ENCODE assay signal across 14 mouse cellular contexts in the genomic region with DNA sequence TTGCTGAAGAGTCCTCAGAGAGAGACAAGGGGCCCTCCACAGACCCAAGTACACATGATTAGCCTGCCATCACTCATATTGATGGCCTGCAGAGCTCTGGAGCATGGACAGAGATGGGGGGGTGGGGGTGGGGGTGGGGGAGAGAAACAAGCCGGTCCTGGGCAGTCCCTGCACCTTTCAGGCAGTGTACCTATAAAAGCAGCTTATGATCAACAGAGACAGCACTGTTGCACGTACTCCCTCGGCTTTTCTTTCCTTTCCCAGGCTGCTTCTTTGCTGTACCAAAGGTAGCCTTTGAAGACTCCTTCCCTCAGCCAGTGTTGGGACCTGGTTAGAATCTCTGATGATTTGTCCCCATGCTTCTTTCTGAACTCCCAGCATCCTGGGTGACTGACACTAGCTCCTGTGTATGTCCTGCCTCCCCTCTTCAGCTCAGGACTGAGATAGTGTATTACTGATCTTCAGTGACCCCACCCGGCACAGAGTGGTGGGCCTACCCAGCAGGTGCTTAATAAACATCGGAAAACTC. TPM values are rescaled to one million over a fixed set of nuclear protein-coding genes. Genes with fewer than 3 reads are reported as not detected.
DNase-seq lines count a peak whose midpoint lies in the region; ATAC-seq and TF ChIP-seq lines count a peak whose summit lies in the region.
"Had no signal": no experiment of that assay in that cellular context is flagged by ENCODE, and none has a peak within 500 bp of the region (broad histone marks: within the 10 kb centered on the region; RNA-seq: fewer than 3 reads in every experiment).

No protein-coding gene starts in this region.

- WGBS in hindbrain, embryonic 10.5 days, result 10% methylated on average over 5 of the region's 5 CpGs
- WGBS in hindbrain, postnatal 0 days, result 11% methylated on average over 5 of the region's 5 CpGs
- 7% methylated on average over 5 of the region's 5 CpGs for WGBS in forebrain, embryonic 16.5 days
- WGBS in midbrain, embryonic 13.5 days, result 11% methylated on average over 5 of the region's 5 CpGs

- no peaks in the 10 kb centered on the region for H3K36me3 ChIP-seq in hindbrain, embryonic 10.5 days
- H3K36me3 ChIP-seq in hindbrain, postnatal 0 days (ENCODE audit: insufficient read depth, low read length), result no peaks in the 10 kb centered on the region
- no peaks in the 10 kb centered on the region for H3K36me3 ChIP-seq in E14TG2a.4 (ENCODE audit: insufficient read depth, low read length)
- no peaks in the 10 kb centered on the region for H3K36me3 ChIP-seq in forebrain, embryonic 16.5 days (ENCODE audit: control insufficient read depth, insufficient read depth)
- H3K36me3 ChIP-seq in midbrain, embryonic 13.5 days, result no peaks in the 10 kb centered on the region
- H3K36me3 ChIP-seq: limb, embryonic 10.5 days had no signal

- H3K27ac ChIP-seq in hindbrain, embryonic 10.5 days, result peak overlapping the region; percentile 86
- no peak overlapping the region for H3K27ac ChIP-seq in hindbrain, postnatal 0 days
- no peak overlapping the region for H3K27ac ChIP-seq in forebrain, embryonic 16.5 days (ENCODE audit: low read length)
- H3K27ac ChIP-seq in midbrain, embryonic 13.5 days, result peak overlapping the region; percentile 84
- H3K27ac ChIP-seq: limb, embryonic 10.5 days; liver, embryonic 14.5 days; macrophage had no signal

- peaks cover 26% of the 10 kb centered on the region for H3K4me1 ChIP-seq in hindbrain, embryonic 10.5 days (replicated peaks)
- peaks cover 12% of the 10 kb centered on the region for H3K4me1 ChIP-seq in hindbrain, postnatal 0 days (ENCODE audit: insufficient read depth, low read length)
- peaks cover 28% of the 10 kb centered on the region for H3K4me1 ChIP-seq in E14TG2a.4 (replicated peaks; ENCODE audit: low read depth, low read length)
- H3K4me1 ChIP-seq in forebrain, embryonic 16.5 days (replicated peaks; ENCODE audit: control insufficient read depth, insufficient read depth, low read length), result peaks cover 11% of the 10 kb centered on the region
- H3K4me1 ChIP-seq in midbrain, embryonic 13.5 days (replicated peaks), result peaks cover 20% of the 10 kb centered on the region

- no peak for TF ChIP-seq CTCF in hindbrain, postnatal 0 days (IDR thresholded peaks at IDR 0.05; ENCODE audit: low read depth)
- no peak for TF ChIP-seq CTCF in E14TG2a.4 (conservative IDR thresholded peaks at IDR 0.05; ENCODE audit: low read length)

- no peak overlapping the region for H3K9ac ChIP-seq in hindbrain, postnatal 0 days (replicated peaks; ENCODE audit: low read length)
- peak overlapping the region; percentile 26; the same call in 1 of the 2 replicates for H3K9ac ChIP-seq in forebrain, embryonic 16.5 days (replicated peaks; ENCODE audit: low read depth, low read length)
- peak overlapping the region; percentile 28; the same call in 1 of the 2 replicates for H3K9ac ChIP-seq in midbrain, embryonic 13.5 days (replicated peaks)
- H3K9ac ChIP-seq: liver, embryonic 14.5 days had no signal

- DNase-seq in hindbrain, embryonic 10.5 days (ENCODE audit: low spot score), result no peak
- no peak for DNase-seq in hindbrain, postnatal 0 days (ENCODE audit: low spot score)
- no peak for DNase-seq in urinary bladder, postnatal 14 days (ENCODE audit: low spot score)
- no peak for DNase-seq in right cerebral cortex, postnatal 36 days (ENCODE audit: low spot score in 2 of 2)
- DNase-seq: B cell, adult 2 months; thymus, postnatal 36 days had no signal

- H3K4me2 ChIP-seq in hindbrain, postnatal 0 days (ENCODE audit: low read depth, low read length), result no peak overlapping the region
- H3K4me2 ChIP-seq in forebrain, embryonic 16.5 days (ENCODE audit: low read length), result no peak overlapping the region
- peak overlapping the region; percentile 9 for H3K4me2 ChIP-seq in midbrain, embryonic 13.5 days (replicated peaks)
- H3K4me2 ChIP-seq: heart, embryonic 11.5 days had no signal

- peak overlapping the region; percentile 26; the same call in 1 of the 2 replicates for H3K4me3 ChIP-seq in hindbrain, embryonic 10.5 days
- no peak overlapping the region for H3K4me3 ChIP-seq in hindbrain, postnatal 0 days (ENCODE audit: low read length)
- peak overlapping the region; percentile 35; the same call in 1 of the 2 replicates for H3K4me3 ChIP-seq in E14TG2a.4 (replicated peaks; ENCODE audit: low read length)
- H3K4me3 ChIP-seq in forebrain, embryonic 16.5 days (replicated peaks; ENCODE audit: low read length), result no peak overlapping the region
- H3K4me3 ChIP-seq in midbrain, embryonic 13.5 days (replicated peaks), result no peak overlapping the region
- H3K4me3 ChIP-seq: limb, embryonic 10.5 days had no signal

- H3K27me3 ChIP-seq in hindbrain, embryonic 10.5 days (ENCODE audit: insufficient read depth, poor library complexity, severe bottlenecking), result peaks cover 59% of the 10 kb centered on the region
- no peaks in the 10 kb centered on the region for H3K27me3 ChIP-seq in hindbrain, postnatal 0 days (ENCODE audit: insufficient read depth, low read length)
- H3K27me3 ChIP-seq in E14TG2a.4 (ENCODE audit: insufficient read depth, low read length), result peaks cover 12% of the 10 kb centered on the region
- H3K27me3 ChIP-seq in forebrain, embryonic 16.5 days (replicated peaks; ENCODE audit: control insufficient read depth, insufficient read depth, low read length), result no peaks in the 10 kb centered on the region
- H3K27me3 ChIP-seq in midbrain, embryonic 13.5 days, result peaks cover under 1% of the 10 kb centered on the region; the same call in 1 of the 2 replicates

- no peak for ATAC-seq in hindbrain, postnatal 0 days
- peak; percentile 10; the same call in 1 of the 2 replicates for ATAC-seq in forebrain, embryonic 16.5 days
- peak; percentile 49 for ATAC-seq in midbrain, embryonic 13.5 days

- no peaks in the 10 kb centered on the region for H3K9me3 ChIP-seq in hindbrain, embryonic 10.5 days
- H3K9me3 ChIP-seq in hindbrain, postnatal 0 days (ENCODE audit: low read length), result no peaks in the 10 kb centered on the region
- H3K9me3 ChIP-seq in E14TG2a.4 (ENCODE audit: low read length), result no peaks in the 10 kb centered on the region
- no peaks in the 10 kb centered on the region for H3K9me3 ChIP-seq in forebrain, embryonic 16.5 days (ENCODE audit: control insufficient read depth, low read length)
- no peaks in the 10 kb centered on the region for H3K9me3 ChIP-seq in midbrain, embryonic 13.5 days
- H3K9me3 ChIP-seq: limb, embryonic 10.5 days had no signal

RNA-seq across cellular contexts. Expression of a gene that starts 8.6 kb away (rescaled TPM):
- 8.1 and 12.5 TPM in 2 replicates for polyA plus RNA-seq in hindbrain, embryonic 10.5 days (2016; fragmentation: Nextera tagmentation; extraction: Ambion mirVana)
- 0.58 and 5.2 TPM in 2 replicates for total RNA-seq in hindbrain, postnatal 0 days (2014; rRNA removed)
- 4.2 and 4.9 TPM in 2 replicates for polyA plus RNA-seq in hindbrain, postnatal 0 days (2015; fragmentation: Nextera tagmentation; extraction: Ambion mirVana)
- 0.46 and 1.2 TPM in 2 replicates for polyA plus RNA-seq in forebrain, embryonic 16.5 days (2015; fragmentation: Nextera tagmentation; extraction: Ambion mirVana)
- 5.9 and 6.3 TPM in 2 replicates for polyA plus RNA-seq in midbrain, embryonic 13.5 days (2015; fragmentation: Nextera tagmentation; extraction: Ambion mirVana)

RNA-seq across cellular contexts. Expression of a gene that starts 23.7 kb away (rescaled TPM):
- polyA plus RNA-seq in hindbrain, embryonic 10.5 days (2016; fragmentation: Nextera tagmentation; extraction: Ambion mirVana), result 3.2 and 4.7 TPM in 2 replicates
- total RNA-seq in hindbrain, postnatal 0 days (2014; rRNA removed), result 18.1 and 19.4 TPM in 2 replicates
- 1.1 and 1.6 TPM in 2 replicates for polyA plus RNA-seq in hindbrain, postnatal 0 days (2015; fragmentation: Nextera tagmentation; extraction: Ambion mirVana)
- polyA plus RNA-seq in forebrain, embryonic 16.5 days (2015; fragmentation: Nextera tagmentation; extraction: Ambion mirVana), result 0.25 and 0.62 TPM in 2 replicates
- polyA plus RNA-seq in midbrain, embryonic 13.5 days (2015; fragmentation: Nextera tagmentation; extraction: Ambion mirVana), result 7.6 and 11.9 TPM in 2 replicates

RNA-seq across cellular contexts. Expression of a gene that starts 54.2 kb away (rescaled TPM):
- polyA plus RNA-seq in hindbrain, embryonic 10.5 days (2016; fragmentation: Nextera tagmentation; extraction: Ambion mirVana), result 0.40 and 0.82 TPM in 2 replicates
- total RNA-seq in hindbrain, postnatal 0 days (2014; rRNA removed), result 20.7 and 25.9 TPM in 2 replicates
- 9.4 and 9.7 TPM in 2 replicates for polyA plus RNA-seq in hindbrain, postnatal 0 days (2015; fragmentation: Nextera tagmentation; extraction: Ambion mirVana)
- 3.0 and 5.9 TPM in 2 replicates for polyA plus RNA-seq in forebrain, embryonic 16.5 days (2015; fragmentation: Nextera tagmentation; extraction: Ambion mirVana)
- 3.6 and 4.4 TPM in 2 replicates for polyA plus RNA-seq in midbrain, embryonic 13.5 days (2015; fragmentation: Nextera tagmentation; extraction: Ambion mirVana)
- total RNA-seq: hematopoietic stem cell, adult 5-6 weeks had no signal
- polyA plus RNA-seq: macrophage had no signal

Comparison
In these comparisons a context has a peak if more than half of its experiments do, and no peak if none do; other contexts are left out.
1. H3K27ac ChIP-seq: peak in hindbrain, embryonic 10.5 days (single experiment) and midbrain, embryonic 13.5 days (single experiment); none in hindbrain, postnatal 0 days (single experiment) and forebrain, embryonic 16.5 days (single experiment).
2. H3K4me3 ChIP-seq: peak in hindbrain, embryonic 10.5 days (single experiment) and E14TG2a.4 (single experiment); none in hindbrain, postnatal 0 days (single experiment), forebrain, embryonic 16.5 days (single experiment) and midbrain, embryonic 13.5 days (single experiment).